Mouse (Mus musculus): ENCODE results near the gene Cdk8. TPM values are rescaled to one million over a fixed set of nuclear protein-coding genes. Genes with fewer than 3 reads are reported as not detected.

Cdk8 gene
- total RNA-seq (2023) = 63.6 TPM

DNA sequence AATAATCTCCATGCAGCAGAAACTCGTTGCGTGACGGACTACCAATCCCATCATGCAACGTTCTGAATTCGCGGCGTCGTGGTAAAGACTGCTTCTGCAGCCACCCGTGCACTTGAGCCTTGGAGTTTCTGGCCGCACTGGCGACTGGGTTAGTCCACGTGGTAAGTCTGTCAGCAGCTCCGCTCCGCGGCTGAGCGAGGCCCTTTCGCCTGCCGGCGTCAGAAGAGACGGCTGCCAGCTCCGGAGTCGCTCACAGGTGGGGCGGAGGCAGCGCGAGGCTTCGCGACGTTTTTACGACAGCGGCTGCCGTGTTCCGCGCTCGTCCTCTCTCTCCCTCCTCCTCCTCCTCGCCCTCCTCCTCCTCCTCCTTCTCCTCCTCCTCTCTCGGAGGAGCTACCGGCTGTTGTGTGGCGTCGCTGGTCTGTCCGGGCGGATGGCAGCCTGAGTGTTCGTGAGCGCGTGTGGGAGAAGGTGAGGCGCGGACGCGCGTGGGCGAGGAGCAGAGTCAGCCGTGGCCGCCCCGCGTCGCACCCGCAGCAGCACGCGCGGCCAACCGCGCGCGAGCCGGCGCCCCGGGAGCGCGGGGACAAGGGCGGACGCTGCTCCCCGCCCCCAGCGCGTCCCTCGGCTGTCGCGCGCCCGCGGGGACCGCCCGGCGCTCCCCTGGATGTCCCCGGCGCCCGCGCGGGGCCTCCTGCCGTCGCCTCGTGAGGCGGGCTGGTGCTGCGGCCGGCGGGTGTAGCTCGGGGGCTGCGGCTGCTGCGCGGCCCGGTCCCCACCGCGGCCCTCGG lies at the start of gene Cdk8:
Gene Cdk8 (plus strand): TSS at position 367 of the 791 bp plus-strand sequence.

DNA sequence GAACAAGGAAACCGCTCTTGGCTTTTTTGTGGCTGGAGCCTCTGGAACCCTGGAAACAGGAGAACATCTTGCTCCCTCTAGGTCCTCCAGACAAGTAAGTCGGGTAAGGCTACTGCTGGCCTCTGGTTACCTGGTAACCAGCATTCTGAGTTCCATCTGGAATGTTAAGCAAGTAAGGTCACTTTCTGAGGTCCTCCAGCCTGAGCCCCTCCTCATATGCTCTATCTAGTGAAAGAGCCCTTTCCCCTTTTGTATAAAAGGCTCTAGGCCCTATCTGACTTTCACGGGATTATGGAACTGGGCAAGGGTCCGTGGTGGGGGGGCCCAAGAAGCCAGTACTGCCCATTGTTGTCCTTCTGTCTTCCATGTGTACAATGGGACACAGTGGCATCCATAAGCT lies 45.8 kb upstream of the Cdk8 start, which contains the start of gene 1700001J03Rik:
Gene 1700001J03Rik (minus strand): TSS at position 101 of the 400 bp plus-strand sequence.

DNA sequence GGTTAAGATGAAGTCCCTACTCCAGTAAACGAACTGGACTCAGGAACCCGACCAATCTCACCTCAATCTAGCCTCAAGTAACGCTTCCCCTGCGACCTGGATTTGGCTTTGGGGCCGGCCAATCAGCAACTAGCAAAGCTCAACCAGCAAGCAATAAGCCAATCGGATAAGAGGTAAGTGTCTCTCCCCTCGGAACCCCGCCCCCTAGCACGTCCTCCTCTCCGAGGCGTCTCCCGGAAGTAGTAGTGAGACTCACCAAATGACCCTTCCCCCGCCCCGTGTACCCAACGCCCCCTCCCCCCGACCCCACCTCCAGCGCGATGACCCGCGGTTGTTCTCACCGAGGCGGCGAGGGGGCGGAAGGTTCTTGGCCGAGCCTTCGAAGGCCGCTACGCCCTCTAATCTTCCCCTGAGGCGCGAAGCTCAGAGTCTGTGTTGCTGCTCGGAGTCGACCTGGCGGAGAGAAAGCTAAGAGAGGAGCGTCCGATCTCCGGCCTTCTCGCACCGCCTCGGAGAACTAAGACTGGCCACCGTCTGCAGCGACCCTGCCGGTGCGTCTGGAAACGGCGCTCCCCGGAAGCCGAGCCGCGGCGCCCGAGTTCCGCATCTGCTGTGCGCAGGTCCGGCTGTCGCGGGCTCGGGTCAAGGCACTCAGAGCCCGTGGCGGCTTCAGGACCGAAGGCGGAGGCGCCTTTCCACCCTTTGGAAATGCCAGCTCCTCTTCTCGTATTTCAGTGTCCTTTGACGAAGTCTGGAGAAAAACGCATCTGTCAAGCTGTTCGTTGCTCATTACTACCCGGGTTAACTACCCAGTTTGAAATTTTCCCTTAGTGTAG lies 9.9 kb upstream of the Cdk8 start, which contains the start of gene Rnf6:
Gene Rnf6 (minus strand): TSS at position 677 of the 836 bp plus-strand sequence.

Other genes starting within 250 kb of the Cdk8 start
- gene Cyp3a25, start 221.6 kb upstream of the Cdk8 start, total RNA-seq (2023) = not detected
- not detected for gene Cyp3a59, start 152.0 kb upstream of the Cdk8 start, total RNA-seq (2023)
- not detected for gene Gm5565, start 70.7 kb upstream of the Cdk8 start, total RNA-seq (2023)
- gene Gm6309, start 60.5 kb upstream of the Cdk8 start, total RNA-seq (2023) = not detected
- gene 1700001J03Rik, start 45.9 kb upstream of the Cdk8 start, total RNA-seq (2023) = 2.6 TPM
- 48.2 TPM for gene Rnf6, start 9.7 kb upstream of the Cdk8 start, total RNA-seq (2023)
- not detected for gene Wasf3, start 153.8 kb downstream of the Cdk8 start, total RNA-seq (2023)